Mouse (Mus musculus) forebrain, embryonic 11.5 days (tissue): ENCODE measurements around the gene B230118H07Rik. TPM values are rescaled to one million over a fixed set of nuclear protein-coding genes. Genes with fewer than 3 reads are reported as not detected.

Experiments
- ATAC-seq: fragments of 200-750 bp; cut with Nextera tagmentation; replicated peaks from 2 replicates; pipeline ENCODE4 v1.8.0; 2017; ENCODE audit warnings: moderate TSS enrichment; ENCODE audit not compliant: low FRiP score
- DNase-seq: peaks from one replicate; pipeline ENCODE4 v3.0.0-alpha.2; 2017; ENCODE audit warnings: low spot score
- H3K27ac ChIP-seq: fragments of 300-500 bp; sonication (generic); 2 replicates; pipeline ENCODE4 v1.5.1; 2014; ENCODE audit warnings: low read depth, low read length
- H3K27me3 ChIP-seq: fragments of 300-500 bp; sonication (generic); 2 replicates; pipeline ENCODE4 v1.6.1; 2014; ENCODE audit warnings: mild to moderate bottlenecking, low read length, mixed read lengths; ENCODE audit not compliant: control insufficient read depth, insufficient read depth
- H3K36me3 ChIP-seq: fragments of 300-500 bp; sonication (generic); 2 replicates; pipeline ENCODE4 v1.6.1; 2014; ENCODE audit warnings: mild to moderate bottlenecking, low read length, moderate library complexity, mixed read lengths; ENCODE audit not compliant: control insufficient read depth, insufficient read depth
- H3K4me1 ChIP-seq: fragments of 300-500 bp; sonication (generic); replicated peaks from 2 replicates; pipeline ENCODE4 v1.6.1; 2014; ENCODE audit warnings: low read length, mixed read lengths; ENCODE audit not compliant: control insufficient read depth, insufficient read depth
- H3K4me2 ChIP-seq: fragments of 300-500 bp; sonication (generic); 2 replicates; pipeline ENCODE4 v1.6.1; 2014; ENCODE audit warnings: low read depth, mild to moderate bottlenecking, low read length, moderate library complexity, mixed read lengths; ENCODE audit not compliant: severe bottlenecking
- H3K4me3 ChIP-seq: fragments of 300-500 bp; sonication (generic); 2 replicates; pipeline ENCODE4 v1.5.1; 2014; ENCODE audit warnings: low read depth, low read length
- H3K9ac ChIP-seq: fragments of 300-500 bp; sonication (generic); 2 replicates; pipeline ENCODE4 v1.6.1; 2014; ENCODE audit warnings: low read length
- H3K9me3 ChIP-seq: fragments of 300-500 bp; sonication (generic); 2 replicates; pipeline ENCODE4 v1.6.1; 2016; ENCODE audit warnings: low read length, mixed read lengths; ENCODE audit not compliant: control insufficient read depth
- WGBS: fragments of 180-500 bp; shearing (Covaris S2); extraction: QIAGEN DNeasy Blood & Tissue Kit; methylation state at CpG from one replicate; pipeline ENCODE4 v1.1.7; 2014; 5-methylcytosine and 5-hydroxymethylcytosine counted together
- polyA plus RNA-seq: library from polyadenylated mRNA; unstranded; fragments of >200 nt; fragmentation: Nextera tagmentation; extraction: Ambion mirVana; gene quantifications from 2 replicates; pipeline ENCODE4 v1.2.1, GENCODE M21; 2014

The B230118H07Rik gene
- polyA plus RNA-seq, result 60.7 and 60.8 TPM in 2 replicates

- H3K4me2 ChIP-seq, result no peak within 1 kb of the TSS
- no peaks in the 10 kb centered on the region for H3K9me3 ChIP-seq
- no peak for DNase-seq
- no peak for ATAC-seq
- H3K4me3 ChIP-seq, result no peak within 1 kb of the TSS
- no peaks in the 10 kb centered on the region for H3K27me3 ChIP-seq
- H3K36me3 ChIP-seq, result no peaks in the 10 kb centered on the region
- H3K27ac ChIP-seq, result no peak within 1 kb of the TSS
- H3K9ac ChIP-seq, result no peak within 1 kb of the TSS
- H3K4me1 ChIP-seq, result no peaks in the 10 kb centered on the region; the same call in 1 of the 2 replicates
- WGBS, result 53% methylated on average over 8 of the region's 8 CpGs
Observed at GRCm38 (mm10) chr2:101649114-101649671, at the start of gene B230118H07Rik, which contains the start of gene Rag1. Gene B230118H07Rik (minus strand): TSS chr2:101649532. Gene Rag1 (minus strand): TSS chr2:101649501.

- H3K36me3 ChIP-seq, result peaks cover 7% of the 10 kb centered on the region; the same call in 1 of the 2 replicates
- H3K27me3 ChIP-seq, result no peaks in the 10 kb centered on the region
- DNase-seq (no peak), ATAC-seq (no peak)
- no peak overlapping the region for H3K9ac ChIP-seq
- H3K4me2 ChIP-seq, result no peak overlapping the region
- H3K27ac ChIP-seq, result no peak overlapping the region
- WGBS, result 89% methylated on average over 7 of the region's 7 CpGs
- no peaks in the 10 kb centered on the region for H3K4me1 ChIP-seq
- H3K4me3 ChIP-seq, result no peak overlapping the region
- no peaks in the 10 kb centered on the region for H3K9me3 ChIP-seq
Observed at GRCm38 (mm10) chr2:101695584-101695983, 46.3 kb upstream of the B230118H07Rik start.

DNA sequence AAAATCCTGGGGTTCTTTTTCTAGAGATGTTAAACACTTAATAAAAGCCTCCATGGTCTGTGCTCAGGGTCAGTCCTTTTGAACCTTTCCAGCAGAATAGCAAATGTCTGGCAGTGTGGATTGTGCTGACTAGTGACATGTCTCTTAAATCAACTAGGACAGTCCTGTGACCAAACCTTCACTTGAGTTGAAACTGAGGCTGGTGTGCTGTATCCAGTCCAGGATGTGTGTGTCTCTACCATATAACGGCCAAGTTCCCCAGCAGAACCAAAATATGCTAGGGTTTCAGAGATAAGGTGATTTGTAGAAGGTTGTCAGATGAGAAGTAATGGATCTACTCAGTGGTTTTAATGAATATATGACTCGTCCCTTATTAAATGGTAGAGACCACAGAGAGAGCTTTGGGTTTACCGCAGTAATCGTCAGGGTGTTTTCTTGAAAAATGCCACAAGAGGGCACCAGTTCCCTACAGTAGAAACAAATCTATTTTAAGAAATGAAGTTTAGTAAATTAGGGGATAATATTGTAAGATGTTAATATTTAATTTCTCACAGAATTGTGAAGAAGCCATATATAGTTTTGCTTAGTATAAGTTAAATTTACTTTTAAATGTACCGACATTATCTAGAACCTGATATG, 44.4 kb upstream of the B230118H07Rik start:
- Histone ChIP-seq H3K9me3 (no peaks in the 10 kb centered on the region), H3K4me2 (no peak overlapping the region), H3K27ac (no peak overlapping the region), H3K4me3 (no peak overlapping the region), H3K36me3 (peaks cover 7% of the 10 kb centered on the region; the same call in 1 of the 2 replicates), H3K9ac (no peak overlapping the region), H3K27me3 (no peaks in the 10 kb centered on the region), H3K4me1 (no peaks in the 10 kb centered on the region)
- ATAC-seq (no peak), DNase-seq (no peak)
- WGBS, result 66% methylated on average over 5 of the region's 5 CpGs

GRCm38 (mm10) chr2:101693043-101693442, 43.7 kb upstream of the B230118H07Rik start:
- Histone ChIP-seq H3K36me3 (peaks cover 7% of the 10 kb centered on the region; the same call in 1 of the 2 replicates), H3K9ac (no peak overlapping the region), H3K9me3 (no peaks in the 10 kb centered on the region), H3K27ac (no peak overlapping the region), H3K4me3 (no peak overlapping the region), H3K4me1 (no peaks in the 10 kb centered on the region), H3K4me2 (no peak overlapping the region), H3K27me3 (no peaks in the 10 kb centered on the region)
- ATAC-seq (no peak), DNase-seq (no peak)
- 82% methylated on average over 4 of the region's 4 CpGs for WGBS

DNA sequence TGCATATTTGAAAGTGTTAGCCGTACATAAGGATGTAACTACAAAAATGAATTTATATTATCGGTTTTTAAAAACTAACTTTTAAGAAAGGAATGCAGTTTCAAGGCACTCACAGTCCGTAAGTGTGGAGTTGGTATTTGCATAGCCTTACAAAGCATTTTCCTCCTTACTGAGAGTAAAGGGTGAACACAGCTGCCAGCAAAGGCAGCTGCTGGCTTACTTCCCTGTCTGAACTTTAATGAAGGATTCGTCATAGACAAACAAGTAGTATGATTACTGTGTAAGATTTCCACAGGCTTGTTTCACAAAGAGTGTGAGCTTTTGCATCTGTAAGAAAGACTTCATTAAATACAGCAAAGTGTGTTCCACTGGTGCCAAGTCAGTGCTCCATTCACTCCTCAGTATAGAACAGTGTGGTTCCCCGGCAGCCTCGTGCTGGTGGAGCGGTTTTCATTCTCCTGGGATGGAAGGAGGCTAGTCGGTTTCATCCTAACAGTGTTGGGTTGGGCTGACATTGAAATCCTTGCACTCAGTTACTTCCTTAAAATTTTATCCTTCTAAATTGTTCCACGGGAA, 41.0 kb upstream of the B230118H07Rik start:
- no peaks in the 10 kb centered on the region for H3K27me3 ChIP-seq
- WGBS, result 93% methylated on average over 9 of the region's 9 CpGs
- H3K4me3 ChIP-seq, result no peak overlapping the region
- no peaks in the 10 kb centered on the region for H3K9me3 ChIP-seq
- DNase-seq, result no peak
- ATAC-seq, result no peak
- H3K9ac ChIP-seq, result no peak overlapping the region
- no peak overlapping the region for H3K27ac ChIP-seq
- no peaks in the 10 kb centered on the region; the same call in 1 of the 2 replicates for H3K36me3 ChIP-seq
- no peak overlapping the region for H3K4me2 ChIP-seq
- no peaks in the 10 kb centered on the region for H3K4me1 ChIP-seq

DNA sequence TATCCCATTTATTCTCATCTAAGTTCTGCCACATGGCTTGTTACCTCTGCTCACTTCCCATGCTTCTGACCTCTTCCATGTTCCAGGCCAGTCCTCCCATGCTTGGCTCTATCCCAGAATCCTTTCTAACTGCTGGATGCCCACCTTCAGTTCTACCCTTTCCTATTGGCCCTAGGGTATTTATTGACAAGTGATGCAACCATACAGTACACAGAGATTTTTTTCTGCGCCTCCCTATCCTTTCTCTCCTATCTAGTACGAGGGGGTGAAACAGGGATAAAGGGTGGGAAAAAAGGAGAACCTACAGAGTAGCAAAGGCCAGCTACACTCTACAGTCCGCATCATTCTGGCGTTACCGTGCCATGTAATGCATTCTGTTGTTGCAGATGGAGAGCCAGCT, 38.7 kb upstream of the B230118H07Rik start:
- H3K4me3 ChIP-seq, result no peak overlapping the region
- no peaks in the 10 kb centered on the region for H3K4me1 ChIP-seq
- no peak for ATAC-seq
- H3K4me2 ChIP-seq, result no peak overlapping the region
- H3K9ac ChIP-seq, result no peak overlapping the region
- no peaks in the 10 kb centered on the region for H3K27me3 ChIP-seq
- H3K27ac ChIP-seq, result no peak overlapping the region
- no peaks in the 10 kb centered on the region for H3K9me3 ChIP-seq
- H3K36me3 ChIP-seq, result no peaks in the 10 kb centered on the region; the same call in 1 of the 2 replicates
- whole genome bisulfite sequencing, result 93% methylated on average over 5 of the region's 5 CpGs
- no peak for DNase-seq

DNA sequence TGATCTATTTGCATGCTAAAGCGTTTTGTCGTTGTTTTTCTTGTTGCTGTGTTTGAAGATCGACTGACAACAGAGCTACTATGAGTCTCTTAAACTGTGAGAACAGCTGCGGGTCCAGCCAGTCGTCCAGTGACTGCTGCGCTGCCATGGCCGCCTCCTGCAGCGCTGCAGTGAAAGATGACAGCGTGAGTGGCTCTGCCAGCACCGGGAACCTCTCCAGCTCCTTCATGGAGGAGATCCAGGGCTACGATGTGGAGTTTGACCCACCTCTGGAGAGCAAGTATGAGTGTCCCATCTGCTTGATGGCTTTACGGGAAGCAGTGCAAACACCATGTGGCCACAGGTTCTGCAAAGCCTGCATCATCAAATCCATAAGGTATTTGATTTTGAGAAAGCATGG, 35.1 kb upstream of the B230118H07Rik start:
- WGBS, result 93% methylated on average over 12 of the region's 12 CpGs
- ATAC-seq, result no peak
- no peak for DNase-seq
- no peak overlapping the region for H3K4me3 ChIP-seq
- peaks cover under 1% of the 10 kb centered on the region; the same call in 1 of the 2 replicates for H3K4me1 ChIP-seq
- H3K9ac ChIP-seq, result no peak overlapping the region
- H3K4me2 ChIP-seq, result no peak overlapping the region
- H3K27me3 ChIP-seq, result no peaks in the 10 kb centered on the region
- H3K27ac ChIP-seq, result no peak overlapping the region
- no peaks in the 10 kb centered on the region for H3K9me3 ChIP-seq
- H3K36me3 ChIP-seq, result no peaks in the 10 kb centered on the region; the same call in 1 of the 2 replicates

DNA sequence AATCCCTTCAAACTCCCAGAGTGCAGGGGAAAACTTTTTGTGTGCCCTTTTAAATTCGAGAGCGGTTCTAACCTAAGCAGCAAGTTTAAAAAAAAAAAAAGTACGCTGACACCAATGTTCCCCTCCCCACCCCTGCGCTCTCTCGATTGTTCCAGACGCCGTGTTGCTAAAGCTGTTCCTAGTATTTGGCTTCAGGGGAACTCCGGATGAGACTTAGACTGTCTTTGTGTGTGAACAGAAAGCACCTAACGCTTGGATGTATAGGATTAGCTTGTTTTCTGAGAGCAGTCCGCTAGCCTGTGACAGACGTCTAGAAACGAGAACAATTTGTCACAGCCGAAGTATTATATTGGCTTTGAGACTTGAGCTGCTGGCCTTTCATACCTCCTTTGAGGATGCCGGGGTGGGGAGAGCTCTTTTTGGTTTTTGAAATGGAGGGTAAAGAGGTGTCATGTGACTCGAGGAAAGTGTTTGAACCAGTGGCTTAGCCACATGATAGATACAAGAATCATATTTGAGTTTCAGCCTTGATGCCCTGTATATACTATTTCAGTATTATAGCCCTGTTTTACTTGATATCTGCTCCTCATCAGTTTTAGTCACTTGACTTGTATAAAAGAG, 29.9 kb upstream of the B230118H07Rik start:
- 2% methylated on average over 15 of the region's 15 CpGs for WGBS
- Histone ChIP-seq H3K4me2 (peak overlapping the region; percentile 87), H3K9me3 (no peaks in the 10 kb centered on the region), H3K4me1 (peaks cover 4% of the 10 kb centered on the region; the same call in 1 of the 2 replicates), H3K27ac (peak overlapping the region; percentile 62; the same call in 1 of the 2 replicates), H3K36me3 (no peaks in the 10 kb centered on the region), H3K4me3 (peak overlapping the region; percentile 96), H3K9ac (peak overlapping the region; percentile 90), H3K27me3 (no peaks in the 10 kb centered on the region)
- ATAC-seq, result peak; percentile 13; the same call in 1 of the 2 replicates
- DNase-seq, result peak; percentile 55
